Mouse (Mus musculus) lung, adult 2 months (tissue): ENCODE results near the gene Cdh12.

ENCODE experiments used
- CTCF ChIP-seq: fragments of 200-500 bp; IDR thresholded peaks from 2 replicates; pipeline ENCODE4 v1.5.1; 2011; ENCODE audit warnings: mild to moderate bottlenecking, low read length, control low read depth; ENCODE audit not compliant: insufficient read depth
- POLR2A ChIP-seq: fragments of 200-500 bp; IDR thresholded peaks from 2 replicates; pipeline ENCODE4 v1.6.1; 2011; ENCODE audit warnings: low read depth, mild to moderate bottlenecking, control low read depth, low read length, borderline replicate concordance; ENCODE audit errors: extremely low read depth

GRCm38 (mm10) chr15:21315457-21315856, 866.4 kb downstream of the Cdh12 start:
- no peak for TF ChIP-seq CTCF
- TF ChIP-seq POLR2A = no peak
